Mouse (Mus musculus) CD8-positive naive resting alpha-beta T cell, adult 2 months (primary cell): ENCODE measurements around the gene Ppp1r12b.

ENCODE experiments used
- DNase-seq, 2 experiments: peaks; one replicate each; pipeline ENCODE4 v3.0.0; 2022; ENCODE audit warnings: low read depth in 2 of 2, low spot score in 2 of 2

Gene Ppp1r12b

GRCm38 (mm10) chr1:134803286-134804117, 152.2 kb downstream of the Ppp1r12b start:
- DNase-seq, result no peak

DNA sequence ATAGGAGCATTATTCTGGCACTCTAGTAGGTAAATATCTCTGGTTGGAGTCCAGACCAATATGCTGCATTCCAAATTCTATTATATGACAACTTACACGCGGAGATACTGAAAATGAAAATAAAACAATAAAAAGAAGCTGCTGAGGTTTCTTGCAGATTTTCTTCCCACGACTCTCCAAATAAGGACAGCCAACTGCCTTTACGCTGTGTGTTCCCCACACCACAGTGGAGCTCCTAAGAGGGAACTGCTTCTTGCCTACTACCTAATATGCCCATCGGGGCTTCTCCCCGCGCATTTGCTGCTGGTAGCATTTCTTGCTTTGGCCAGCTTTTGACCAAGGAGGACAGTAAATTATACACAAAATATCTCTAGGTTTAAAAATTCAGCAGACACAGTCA, 154.0 kb downstream of the Ppp1r12b start:
- DNase-seq, result no peak

DNA sequence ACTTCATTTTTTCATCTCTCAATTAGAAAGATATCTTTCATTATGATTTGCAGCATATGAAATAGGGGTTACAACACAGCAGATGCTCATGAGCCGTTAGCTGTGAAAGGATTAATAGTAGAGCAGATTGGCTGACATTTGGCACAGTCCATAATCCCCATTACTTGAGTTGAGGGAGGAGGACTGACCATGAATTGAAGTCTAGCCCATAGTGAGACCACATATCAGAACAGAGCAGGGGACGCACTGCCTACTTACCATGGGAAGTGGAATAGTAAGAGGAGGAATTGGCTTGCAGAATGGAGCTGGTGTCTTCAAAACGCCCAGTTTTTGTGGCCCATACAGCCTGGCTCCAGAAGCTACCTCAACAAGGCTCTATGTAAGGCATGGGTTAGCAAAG, 159.2 kb downstream of the Ppp1r12b start:
- DNase-seq, result no peak

DNA sequence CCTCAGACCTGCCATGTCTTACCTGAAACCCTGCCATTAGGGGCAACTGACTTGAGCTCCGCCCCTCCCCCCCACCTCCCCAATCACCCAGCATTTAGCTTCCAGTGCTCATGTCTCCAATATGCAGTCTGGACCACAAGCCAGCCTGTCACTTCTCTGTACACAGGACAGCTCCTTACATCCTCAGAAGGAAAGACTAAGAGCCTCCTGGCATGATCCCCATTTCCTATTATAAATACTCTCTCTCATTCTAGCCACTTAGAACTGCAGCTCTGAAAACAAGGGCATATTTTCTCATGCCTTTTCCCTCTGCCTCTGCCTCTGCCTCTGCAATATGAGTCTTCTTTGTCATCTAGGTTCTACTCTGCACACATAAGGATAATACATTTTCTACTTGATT, 159.7 kb downstream of the Ppp1r12b start:
- DNase-seq, result no peak

DNA sequence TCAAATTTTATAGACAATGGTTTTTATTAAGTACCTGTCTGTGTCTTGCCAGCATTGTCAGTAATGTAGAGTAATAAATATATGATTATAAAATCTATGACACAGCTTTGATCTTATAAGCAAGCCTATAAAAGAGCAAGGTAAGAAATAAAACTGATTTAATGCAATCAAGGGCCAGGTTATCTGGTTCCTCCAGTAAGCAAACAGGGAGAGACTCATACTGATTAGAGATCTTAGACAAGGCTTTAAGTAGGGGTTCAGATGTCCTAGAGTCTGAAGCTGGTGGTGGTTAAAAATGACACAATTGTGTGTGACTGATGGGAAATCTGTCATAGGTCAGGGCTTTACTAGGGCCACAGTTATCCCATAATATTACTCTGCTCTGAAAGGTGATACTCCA, 164.3 kb downstream of the Ppp1r12b start:
- no peak for DNase-seq

- DNase-seq, result no peak
These were observed 164.9 kb downstream of the Ppp1r12b start for GRCm38 (mm10) chr1:134790716-134791439.

- no peak for DNase-seq
These were observed 167.6 kb downstream of the Ppp1r12b start for GRCm38 (mm10) chr1:134788096-134788495.

DNA sequence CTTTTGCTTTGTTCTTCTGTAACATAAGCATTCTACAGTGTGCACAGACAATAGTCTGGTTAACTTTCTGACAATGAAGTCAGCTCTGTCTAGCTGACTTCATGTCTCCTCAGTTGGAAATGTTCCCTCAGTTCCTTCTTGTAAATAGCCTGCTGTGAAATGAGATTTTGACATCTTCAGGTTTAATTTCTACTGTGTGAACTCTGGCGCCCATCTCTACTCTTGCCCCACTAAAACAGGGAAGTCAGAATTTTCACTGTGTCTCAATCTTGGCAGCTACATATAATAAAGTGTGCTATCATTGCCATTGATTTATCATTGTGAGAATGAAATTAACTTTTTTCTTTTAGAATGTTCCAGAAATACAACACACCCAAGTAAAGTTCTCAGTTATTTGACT, 170.8 kb downstream of the Ppp1r12b start:
- no peak for DNase-seq

- no peak for DNase-seq
These were observed 171.3 kb downstream of the Ppp1r12b start for GRCm38 (mm10) chr1:134784481-134784880.

DNA sequence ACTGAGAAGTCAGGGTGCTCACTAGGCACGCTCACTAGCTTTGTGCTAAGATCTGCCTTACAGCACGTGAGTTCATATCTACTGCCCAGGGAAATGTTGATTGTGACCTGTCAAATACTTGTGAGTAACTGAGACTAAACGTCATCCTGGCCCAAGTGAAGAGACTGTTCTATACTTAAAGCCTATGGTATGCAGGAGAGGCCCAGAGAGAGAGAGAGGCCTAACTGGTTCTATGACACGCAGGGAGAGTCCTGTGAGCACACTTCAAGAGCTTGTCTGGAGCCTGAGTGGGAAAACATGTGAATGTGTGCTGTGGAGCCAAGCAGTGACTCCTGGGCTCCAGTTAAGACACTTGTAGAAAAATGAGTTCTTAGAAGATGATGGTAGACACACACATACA, 171.8 kb downstream of the Ppp1r12b start:
- no peak for DNase-seq

DNA sequence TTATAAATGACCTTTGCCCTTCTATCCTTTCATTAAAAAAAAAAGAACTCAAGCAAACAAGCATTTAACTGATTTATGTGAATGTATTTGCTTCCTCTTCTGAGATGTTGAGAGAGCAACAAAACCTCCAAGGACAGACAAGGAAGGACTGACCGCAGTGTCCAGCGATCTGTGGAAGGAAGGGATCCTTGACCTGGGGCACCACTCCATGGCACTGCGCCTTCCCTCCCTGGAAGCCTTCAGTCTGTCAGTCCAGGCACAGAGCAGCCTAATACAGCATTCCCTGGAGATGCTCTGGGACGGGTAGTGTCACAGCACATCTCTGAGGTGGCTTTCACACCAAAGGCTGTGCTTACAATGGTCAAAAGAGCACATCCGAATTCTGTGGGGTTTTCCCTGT, 172.9 kb downstream of the Ppp1r12b start:
- DNase-seq, result no peak

DNA sequence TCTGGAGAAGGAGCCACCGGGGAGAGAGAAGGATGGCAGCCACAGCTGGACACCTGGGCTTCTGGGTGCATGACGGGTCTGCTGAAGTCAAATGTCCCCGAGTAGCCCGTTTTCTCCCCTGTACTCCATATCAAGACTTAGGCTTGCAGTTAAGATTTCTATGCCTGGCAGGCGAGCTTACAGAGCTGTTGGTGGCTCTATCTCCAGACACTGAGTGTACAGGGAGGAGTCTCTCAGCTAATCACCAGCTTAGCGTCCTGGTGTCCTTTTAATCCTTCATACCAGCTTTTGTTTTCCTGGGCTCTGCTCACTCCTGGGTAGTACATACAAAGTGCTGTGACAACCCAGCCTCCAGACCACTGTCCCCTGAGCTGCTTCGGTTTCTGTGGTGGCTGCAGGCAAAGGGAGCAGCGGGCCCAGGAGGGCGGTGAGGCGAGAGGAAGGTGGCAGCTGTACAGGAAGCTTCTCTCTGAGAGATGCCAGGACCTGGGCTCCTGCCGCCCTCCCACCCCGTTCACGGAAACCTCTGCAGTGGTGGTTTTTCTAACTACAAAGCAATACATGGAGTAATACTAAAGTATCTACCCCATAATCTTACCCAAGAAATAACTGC, 177.7 kb downstream of the Ppp1r12b start:
- no peak for DNase-seq

- no peak for DNase-seq
These were observed 178.4 kb downstream of the Ppp1r12b start for GRCm38 (mm10) chr1:134777201-134777885.

DNA sequence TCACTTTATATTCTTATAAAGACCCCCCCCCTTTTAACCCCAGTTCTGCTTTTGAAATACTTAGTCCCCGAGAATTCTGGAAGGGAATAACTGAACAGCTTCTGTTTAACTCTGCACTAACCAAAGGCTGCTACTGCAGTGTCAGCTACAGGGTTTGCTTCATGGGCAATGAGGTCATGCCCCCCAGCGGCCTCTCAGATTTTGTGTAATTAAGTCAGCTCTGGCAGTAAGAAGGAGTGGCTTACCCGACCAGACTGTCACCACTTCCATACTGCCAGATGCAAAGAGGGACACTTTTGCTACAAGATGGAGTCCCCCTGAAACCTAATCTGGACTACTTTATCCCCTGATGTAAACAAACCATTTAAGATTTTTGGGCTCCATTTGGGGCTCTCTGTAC, 180.1 kb downstream of the Ppp1r12b start:
- no peak for DNase-seq

- no peak for DNase-seq
These were observed 180.9 kb downstream of the Ppp1r12b start for GRCm38 (mm10) chr1:134774728-134775287.

DNA sequence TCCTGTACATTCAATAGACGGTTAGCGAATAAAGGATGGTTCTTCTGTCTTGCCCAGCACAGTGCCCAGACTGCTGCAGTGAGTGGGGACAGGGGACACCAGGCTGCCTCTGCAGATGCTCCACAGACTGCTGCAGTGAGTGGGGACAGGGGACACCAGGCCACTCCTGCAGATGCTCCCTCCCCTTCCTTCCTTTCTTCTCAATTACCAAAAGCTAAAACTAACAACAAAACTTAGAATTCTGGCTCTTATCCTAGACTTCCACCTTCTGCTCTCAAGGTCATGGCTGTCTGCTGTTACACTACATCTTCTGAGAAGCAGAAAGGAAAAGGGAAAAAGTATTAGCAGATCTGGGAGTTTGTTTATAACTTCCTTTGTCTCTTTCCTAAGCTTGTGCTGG, 181.5 kb downstream of the Ppp1r12b start:
- DNase-seq, result no peak

DNA sequence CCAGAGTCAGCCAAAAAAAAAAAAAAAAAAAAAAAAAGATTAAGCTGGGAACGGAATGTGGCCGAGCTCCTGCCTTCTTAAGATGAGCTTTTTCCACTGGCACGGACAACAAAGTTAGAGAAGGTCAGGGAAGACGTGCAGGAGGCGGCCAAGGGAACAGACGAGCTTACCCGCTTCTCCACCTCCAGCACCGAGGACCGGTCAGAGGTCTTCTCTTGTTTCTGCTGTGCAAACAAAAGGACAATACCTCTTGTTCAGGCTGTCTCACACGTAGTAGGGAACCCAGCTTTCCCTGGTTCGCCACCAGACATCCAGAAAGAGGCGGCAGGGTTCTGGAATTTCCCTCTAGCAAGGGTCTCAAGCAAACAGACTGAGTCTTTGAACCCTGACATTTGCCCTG, 182.5 kb downstream of the Ppp1r12b start:
- no peak for DNase-seq

GRCm38 (mm10) chr1:134772821-134773220, 182.9 kb downstream of the Ppp1r12b start:
- no peak for DNase-seq

- DNase-seq, result no peak
These were observed 183.7 kb downstream of the Ppp1r12b start for GRCm38 (mm10) chr1:134771999-134772398.

- DNase-seq, result no peak
These were observed 184.4 kb downstream of the Ppp1r12b start for GRCm38 (mm10) chr1:134771353-134771752.

DNA sequence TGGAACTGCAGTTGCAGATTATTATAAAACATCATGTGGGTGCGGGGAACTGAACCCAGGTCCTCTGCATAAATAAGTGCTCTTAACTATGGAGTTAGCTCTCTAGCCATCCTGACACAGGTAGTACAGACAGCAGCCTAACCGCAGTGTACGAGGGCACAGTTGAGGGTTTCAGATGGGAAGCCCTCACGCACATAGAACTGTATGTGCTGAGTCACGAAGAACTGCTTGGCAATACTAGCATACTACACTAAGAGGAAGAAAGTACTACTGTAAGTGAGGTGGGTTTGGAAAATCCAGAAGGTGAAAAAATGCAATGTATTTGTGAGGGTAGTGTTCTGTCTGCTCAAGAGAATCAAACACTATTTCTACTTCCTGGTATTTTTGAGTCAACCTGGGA, 185.4 kb downstream of the Ppp1r12b start:
- no peak for DNase-seq
